Mouse (Mus musculus) spleen, adult 2 months (tissue): ENCODE results near the gene Tcf3.
A peak's percentile ranks its signal among the peaks of the same experiment; 100 is the strongest.

Source experiments
- CTCF ChIP-seq: fragments of 200-500 bp; IDR thresholded peaks from 2 replicates; pipeline ENCODE4 v1.5.1; 2011; ENCODE audit warnings: mild to moderate bottlenecking, inconsistent platforms; ENCODE audit not compliant: insufficient read depth, insufficient read length, insufficient replicate concordance; ENCODE audit errors: extremely low read depth
- POLR2A ChIP-seq: fragments of 200-500 bp; IDR thresholded peaks from 2 replicates; pipeline ENCODE4 v1.6.1; 2011; ENCODE audit warnings: low read depth, low read length, inconsistent platforms

DNA sequence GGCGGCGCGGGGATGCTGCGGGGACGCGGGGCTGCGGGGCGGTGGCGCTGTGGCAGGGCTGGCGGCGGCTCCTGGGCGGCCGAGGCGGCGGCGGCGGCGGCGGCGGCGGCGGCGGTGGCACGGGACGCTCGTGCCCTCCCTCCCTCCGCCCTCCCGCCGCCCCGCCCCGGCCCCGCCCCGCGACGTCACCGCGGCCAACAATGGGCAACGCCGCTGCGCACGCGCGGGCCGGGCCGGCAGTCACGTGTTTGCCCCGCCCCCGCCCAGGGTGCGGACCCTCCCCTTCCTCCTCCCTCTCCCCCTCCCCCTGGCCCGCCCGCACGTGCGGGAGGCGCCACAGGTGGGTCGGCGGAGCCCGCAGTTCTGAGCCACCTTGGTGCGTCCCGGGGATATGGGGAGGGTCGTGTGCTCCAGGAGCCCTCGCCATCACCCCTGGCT, 45.9 kb downstream of the Tcf3 start, which contains the start of gene Mex3d:
- TF ChIP-seq CTCF (no peak), POLR2A (peak; percentile 45)
